Mouse (Mus musculus) heart, adult 2 months (tissue): ENCODE measurements around the gene Nsd2. TPM values are rescaled to one million over a fixed set of nuclear protein-coding genes. Genes with fewer than 3 reads are reported as not detected.

ENCODE experiments used
- DNase-seq, 2 experiments: peaks; one replicate each; pipeline ENCODE4 v3.0.0; 2021
- H3K27ac ChIP-seq: fragments of 200-600 bp; 2 replicates; pipeline ENCODE4 v1.8.1; 2022
- H3K27me3 ChIP-seq: fragments of 200-500 bp; 2 replicates; pipeline ENCODE4 v1.6.1; 2012; ENCODE audit warnings: mild to moderate bottlenecking, low read length, inconsistent platforms, mixed read lengths; ENCODE audit not compliant: control insufficient read depth, insufficient read depth
- H3K36me3 ChIP-seq: fragments of 200-500 bp; 2 replicates; pipeline ENCODE4 v1.6.1; 2012; ENCODE audit warnings: low read length, inconsistent platforms; ENCODE audit not compliant: control insufficient read depth, insufficient read depth
- H3K4me1 ChIP-seq: fragments of 200-500 bp; 2 replicates; pipeline ENCODE4 v1.6.1; 2011; ENCODE audit warnings: low read length; ENCODE audit not compliant: control insufficient read depth, insufficient read depth
- H3K4me3 ChIP-seq: fragments of 200-600 bp; 2 replicates; pipeline ENCODE4 v1.8.1; 2022
- H3K79me2 ChIP-seq: fragments of 200-500 bp; replicated peaks from 2 replicates; pipeline ENCODE4 v1.6.1; 2012; ENCODE audit warnings: mild to moderate bottlenecking, inconsistent platforms, low read length, moderate library complexity, mixed read lengths; ENCODE audit not compliant: control insufficient read depth, insufficient read depth
- H3K9ac ChIP-seq: fragments of 200-500 bp; 2 replicates; pipeline ENCODE4 v1.6.1; 2012; ENCODE audit warnings: low read depth, mild to moderate bottlenecking, control low read depth, inconsistent platforms, low read length, mixed read lengths
- CTCF ChIP-seq: fragments of 200-600 bp; IDR thresholded peaks from 2 replicates; pipeline ENCODE4 v1.8.1; 2022; ENCODE audit warnings: antibody characterized with exemption, mild to moderate bottlenecking, moderate library complexity
- EP300 ChIP-seq: fragments of 200-500 bp; IDR thresholded peaks from 2 replicates; pipeline ENCODE4 v1.6.1; 2011; ENCODE audit warnings: low read depth, low read length, control low read depth; ENCODE audit not compliant: insufficient read depth
- POLR2A ChIP-seq: fragments of 200-500 bp; IDR thresholded peaks from 2 replicates; pipeline ENCODE4 v1.6.1; 2011; ENCODE audit warnings: mild to moderate bottlenecking, low read depth, low read length, control low read depth; ENCODE audit not compliant: insufficient read depth
- WGBS: fragments of 180-500 bp; shearing (Covaris S2); methylation state at CpG from one replicate; pipeline ENCODE4 v1.1.7; 2018; 5-methylcytosine and 5-hydroxymethylcytosine counted together
- intact Hi-C: fragments of 180-260 bp; cut with DNase I; formaldehyde crosslinking; loops from one replicate; pipeline ENCODE4 v1.15.1; 2025
- polyA plus RNA-seq: library from polyadenylated mRNA; depleted of rRNA; stranded (reverse); fragments of >200 nt; gene quantifications from 2 replicates; pipeline ENCODE4 v1.2.3, GENCODE M21; 2012
- total RNA-seq, 2 experiments: library from RNA; stranded (reverse); gene quantifications; 2 replicates each; pipeline ENCODE4 v1.2.3; 2021

Nsd2 gene
- total and polyA plus RNA-seq, 3 experiments: 3.0 to 27.6 (median 25.8) TPM

DNA sequence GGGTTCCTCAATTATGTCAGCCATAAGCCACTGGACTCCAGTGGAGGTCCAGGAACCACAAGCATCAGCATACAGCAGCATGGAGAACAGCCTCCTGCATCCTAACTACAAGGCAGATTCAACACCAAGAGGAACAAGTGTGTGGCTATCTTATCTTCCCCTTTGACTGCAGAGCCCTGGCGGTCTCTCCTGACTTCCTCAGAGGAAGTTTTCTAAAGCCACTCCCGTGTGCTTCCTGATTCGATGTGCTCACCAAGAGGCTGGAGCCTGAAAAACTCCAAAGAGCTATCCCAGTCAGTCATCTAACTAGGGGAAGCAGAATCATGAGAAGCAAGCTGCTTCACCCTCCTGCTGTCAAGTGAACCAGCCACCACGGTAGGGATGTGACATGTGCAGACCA is 100.4 kb downstream of the Nsd2 start:
- peaks cover 4% of the 10 kb centered on the region for H3K79me2 ChIP-seq
- H3K4me3 ChIP-seq: no peak overlapping the region
- TF ChIP-seq CTCF (no peak), POLR2A (no peak), EP300 (no peak)
- H3K36me3 ChIP-seq: peaks cover 6% of the 10 kb centered on the region
- no peak for DNase-seq
- peaks cover 15% of the 10 kb centered on the region for H3K4me1 ChIP-seq
- no peaks in the 10 kb centered on the region for H3K27me3 ChIP-seq
- H3K27ac ChIP-seq: no peak overlapping the region
- no peak overlapping the region for H3K9ac ChIP-seq
- intact Hi-C loops: no loop called here
- WGBS: 20% methylated on average over 4 of the region's 4 CpGs

DNA sequence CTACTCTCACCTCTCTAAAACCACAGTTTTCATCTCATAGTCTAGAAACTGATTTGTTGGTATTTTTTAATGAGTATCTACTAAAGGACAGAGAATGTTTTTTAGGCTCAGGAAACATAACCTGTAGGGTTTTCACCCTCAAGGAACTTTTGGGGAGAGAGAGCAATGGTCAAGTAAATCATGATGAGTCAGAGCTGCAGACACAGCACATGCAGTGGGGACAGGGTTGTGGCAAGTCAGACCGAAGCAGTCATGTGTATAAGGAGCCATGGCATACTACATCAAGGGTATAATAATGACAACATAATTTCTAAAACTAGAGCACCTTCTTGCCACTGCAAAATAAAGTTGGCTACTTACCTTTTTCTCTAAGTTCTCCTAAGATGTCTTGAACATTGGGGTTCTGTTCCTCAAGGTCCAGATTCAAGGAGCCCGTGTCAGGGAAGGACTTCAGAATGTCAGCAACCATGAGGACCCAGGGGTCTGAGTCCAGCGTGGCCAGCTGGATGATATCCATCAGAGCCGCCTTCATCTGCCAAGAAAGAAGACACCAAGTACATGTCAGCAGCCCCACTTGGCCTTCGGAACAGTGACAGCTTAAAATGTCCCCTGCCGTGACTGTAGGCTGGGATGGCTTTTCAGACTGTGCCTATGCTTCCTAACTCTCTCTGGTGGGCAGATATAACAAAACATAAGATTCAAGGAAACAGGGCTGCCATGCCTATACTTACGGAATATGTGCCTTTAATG is 101.1 kb downstream of the Nsd2 start:
- no peak overlapping the region for H3K27ac ChIP-seq
- H3K27me3 ChIP-seq: no peaks in the 10 kb centered on the region
- intact Hi-C loops: no loop called here
- TF ChIP-seq EP300: no peak
- H3K36me3 ChIP-seq: peaks cover 6% of the 10 kb centered on the region
- H3K4me3 ChIP-seq: no peak overlapping the region
- no peak overlapping the region for H3K9ac ChIP-seq
- H3K79me2 ChIP-seq: peaks cover 7% of the 10 kb centered on the region
- 68% methylated on average over 7 of the region's 7 CpGs for WGBS
- no peak for DNase-seq
- H3K4me1 ChIP-seq: peaks cover 15% of the 10 kb centered on the region

DNA sequence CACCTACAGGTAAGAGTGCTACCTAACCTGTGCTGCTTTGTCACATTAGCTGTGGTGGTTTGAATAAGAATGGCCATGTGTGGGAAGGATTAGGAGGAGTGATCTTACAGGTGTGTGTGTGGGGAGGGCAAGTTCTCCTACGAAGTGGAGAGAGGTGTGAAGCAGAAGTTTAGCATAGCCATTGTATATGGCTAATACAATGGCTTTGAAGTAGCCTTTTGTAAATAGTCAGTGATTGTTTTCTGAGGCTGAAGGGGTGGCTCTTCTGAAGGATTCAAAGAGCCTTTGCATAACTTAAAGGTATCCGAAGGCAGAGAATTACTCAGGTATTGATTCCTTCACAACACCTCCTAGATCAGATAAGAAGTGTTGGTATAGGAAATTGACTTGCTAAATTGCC is 102.0 kb downstream of the Nsd2 start:
- WGBS: 68% methylated on average over 2 of the region's 2 CpGs

DNA sequence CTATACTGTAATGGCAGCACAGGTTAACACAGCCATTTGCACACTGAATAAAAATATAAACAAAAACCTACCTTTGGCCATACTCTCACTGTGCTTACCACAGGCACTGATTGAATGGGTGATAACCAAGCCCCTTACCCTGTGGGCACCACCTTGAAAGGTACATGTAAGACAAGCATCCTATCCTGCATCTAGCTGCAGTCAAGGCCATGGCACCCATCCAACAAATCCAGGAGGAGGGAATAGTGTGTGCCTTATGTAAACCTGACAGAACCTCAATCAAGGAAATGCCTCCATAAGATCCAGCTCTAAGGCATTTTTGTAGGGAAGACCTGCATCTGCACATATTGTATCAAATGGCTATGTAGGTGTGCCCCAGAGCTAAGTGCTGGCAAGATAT is 105.6 kb downstream of the Nsd2 start:
- H3K4me3 ChIP-seq: no peak overlapping the region
- H3K27me3 ChIP-seq: no peaks in the 10 kb centered on the region
- peaks cover 6% of the 10 kb centered on the region for H3K36me3 ChIP-seq
- peaks cover 12% of the 10 kb centered on the region for H3K4me1 ChIP-seq
- H3K79me2 ChIP-seq: peaks cover 13% of the 10 kb centered on the region
- H3K9ac ChIP-seq: no peak overlapping the region
- H3K27ac ChIP-seq: no peak overlapping the region
- intact Hi-C loops: no loop called here
- TF ChIP-seq POLR2A (no peak), CTCF (no peak), EP300 (no peak)
- DNase-seq: no peak

More for the DNA sequence above, 102.0 kb downstream of the Nsd2 start:
- peaks cover 15% of the 10 kb centered on the region for H3K4me1 ChIP-seq
- DNase-seq: no peak
- intact Hi-C loops: no loop called here
- no peaks in the 10 kb centered on the region for H3K27me3 ChIP-seq
- TF ChIP-seq POLR2A: no peak
- TF ChIP-seq EP300: no peak
- TF ChIP-seq CTCF: no peak
- H3K9ac ChIP-seq: no peak overlapping the region
- peaks cover 6% of the 10 kb centered on the region for H3K36me3 ChIP-seq
- H3K4me3 ChIP-seq: no peak overlapping the region
- peaks cover 7% of the 10 kb centered on the region for H3K79me2 ChIP-seq
- H3K27ac ChIP-seq: no peak overlapping the region

DNA sequence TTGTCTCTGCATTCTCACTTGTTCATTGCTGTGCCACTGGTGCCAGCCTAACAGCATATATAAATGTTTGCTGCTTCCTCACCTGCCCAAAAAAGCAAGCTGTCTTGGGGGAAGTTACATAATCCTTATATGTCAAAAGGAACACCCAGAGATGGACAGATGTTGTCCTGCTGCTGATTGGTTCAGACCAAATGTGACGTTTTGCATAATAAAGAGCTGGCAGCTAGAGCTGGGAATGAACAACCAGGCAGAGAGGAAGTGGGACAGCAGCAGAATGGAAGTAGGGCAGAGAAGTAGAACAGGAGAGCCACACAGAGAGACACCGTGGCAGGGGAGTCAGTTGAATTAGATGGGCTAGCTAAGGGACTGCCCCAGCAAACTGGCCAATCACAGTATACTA is 111.9 kb downstream of the Nsd2 start:
- Histone ChIP-seq H3K36me3 (peaks cover 4% of the 10 kb centered on the region), H3K4me3 (no peak overlapping the region), H3K27me3 (no peaks in the 10 kb centered on the region), H3K27ac (no peak overlapping the region), H3K79me2 (peaks cover 13% of the 10 kb centered on the region), H3K4me1 (peaks cover 8% of the 10 kb centered on the region), H3K9ac (no peak overlapping the region)
- TF ChIP-seq POLR2A: no peak
- no peak for TF ChIP-seq EP300
- TF ChIP-seq CTCF: no peak
- intact Hi-C loops: no loop called here
- DNase-seq: no peak
- WGBS: 68% methylated on average over 2 of the region's 2 CpGs

DNA sequence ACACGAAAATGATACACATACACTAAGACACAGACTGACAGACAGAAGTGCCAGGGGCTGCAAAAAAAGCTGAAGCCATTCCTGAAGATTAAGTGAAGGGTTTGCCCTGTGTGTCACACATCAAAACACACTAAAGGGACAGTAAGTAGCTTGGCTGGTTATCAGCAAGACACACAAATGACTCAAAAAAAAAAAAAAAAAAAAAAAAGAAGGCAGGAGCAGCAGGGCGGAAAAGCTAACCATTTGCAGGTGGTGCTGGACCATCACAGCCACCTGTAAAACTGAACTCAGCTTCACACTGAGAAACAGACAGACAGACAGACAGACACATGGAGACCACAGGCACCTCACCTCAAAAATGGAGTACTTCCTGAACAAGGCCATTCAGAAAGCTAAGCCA is 113.6 kb downstream of the Nsd2 start:
- intact Hi-C loops: no loop called here
- Histone ChIP-seq H3K4me3 (no peak overlapping the region), H3K79me2 (peaks cover 11% of the 10 kb centered on the region), H3K36me3 (peaks cover 7% of the 10 kb centered on the region), H3K27ac (no peak overlapping the region), H3K27me3 (no peaks in the 10 kb centered on the region), H3K9ac (no peak overlapping the region), H3K4me1 (peaks cover 8% of the 10 kb centered on the region)
- DNase-seq: no peak
- no peak for TF ChIP-seq POLR2A
- TF ChIP-seq EP300: no peak
- no peak for TF ChIP-seq CTCF
- 92% methylated on average over 2 of the region's 2 CpGs for WGBS
